Mouse (Mus musculus) urinary bladder, postnatal 14 days (tissue): ENCODE data around the gene Krtap12-1.
"Not testable (repeated sequence)": the region's sequence is repeated elsewhere in the genome, so short reads cannot be mapped to it uniquely, and the experiment has no call there.

Experiments
- DNase-seq: peaks from one replicate; pipeline ENCODE4 v3.0.0; 2021; ENCODE audit warnings: low spot score

The Krtap12-1 gene

DNA sequence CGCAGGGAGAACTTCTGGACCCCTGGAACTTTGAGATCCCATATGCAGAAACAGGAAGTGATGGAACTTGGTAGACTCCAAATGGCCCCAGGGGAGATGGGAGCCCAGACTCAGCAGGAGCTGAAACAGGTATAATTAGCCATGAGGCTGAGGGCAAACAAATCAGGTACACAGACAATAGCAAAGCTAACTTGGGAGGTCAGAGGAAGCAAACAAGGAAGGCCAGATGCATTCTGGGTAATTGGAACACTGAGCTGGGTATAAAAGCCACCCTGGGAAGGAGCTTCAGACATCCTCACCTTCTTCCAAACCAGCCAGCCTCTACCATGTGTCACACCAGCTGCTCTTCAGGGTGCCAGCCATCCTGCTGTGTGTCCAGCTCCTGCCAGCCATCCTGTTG lies at the start of gene Krtap12-1:
Gene Krtap12-1, plus strand, starts transcription at position 301 of the 400 bp plus-strand sequence.
- DNase-seq, result not testable (repeated sequence)

DNA sequence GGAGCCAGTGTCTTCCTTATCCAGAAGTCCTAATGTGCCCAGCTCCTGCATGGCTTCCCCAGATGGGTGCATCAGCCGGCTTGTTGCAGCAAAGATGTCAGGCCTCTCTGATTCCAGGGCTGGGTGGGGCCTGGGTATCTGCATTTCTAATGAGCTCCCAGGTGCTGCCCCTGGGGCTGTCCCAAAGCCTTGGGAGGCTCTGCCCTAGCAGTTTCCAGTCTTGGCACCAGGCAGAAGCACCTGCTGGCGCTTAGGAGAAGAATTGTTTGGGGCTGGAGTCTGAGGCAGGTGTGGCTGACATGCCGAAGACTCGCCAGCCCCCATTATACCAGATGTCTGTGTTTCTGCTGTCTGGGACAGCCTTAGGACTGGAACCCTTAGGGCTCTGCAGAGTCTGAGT lies 49.7 kb upstream of the Krtap12-1 start:
- DNase-seq, result no peak

DNA sequence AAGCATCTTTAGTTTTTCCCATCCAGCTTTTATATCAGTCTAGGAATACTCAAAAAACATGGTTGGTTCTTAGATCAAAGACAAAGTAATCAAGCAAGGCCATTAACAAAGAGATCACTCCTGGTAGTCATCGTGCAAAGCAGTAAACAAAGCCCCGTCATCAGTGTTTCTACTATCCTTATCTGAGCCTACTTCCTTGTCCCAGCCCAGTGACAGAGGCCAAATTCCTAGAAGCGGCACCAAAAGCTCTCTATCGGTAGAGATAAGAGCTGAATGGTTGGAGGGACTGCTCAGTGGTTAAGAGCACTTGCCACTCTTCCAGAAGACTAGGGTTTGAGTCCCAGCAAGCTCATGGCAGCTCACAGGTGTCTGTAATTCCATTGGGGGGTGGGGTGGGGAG lies 48.9 kb upstream of the Krtap12-1 start:
- no peak for DNase-seq

DNA sequence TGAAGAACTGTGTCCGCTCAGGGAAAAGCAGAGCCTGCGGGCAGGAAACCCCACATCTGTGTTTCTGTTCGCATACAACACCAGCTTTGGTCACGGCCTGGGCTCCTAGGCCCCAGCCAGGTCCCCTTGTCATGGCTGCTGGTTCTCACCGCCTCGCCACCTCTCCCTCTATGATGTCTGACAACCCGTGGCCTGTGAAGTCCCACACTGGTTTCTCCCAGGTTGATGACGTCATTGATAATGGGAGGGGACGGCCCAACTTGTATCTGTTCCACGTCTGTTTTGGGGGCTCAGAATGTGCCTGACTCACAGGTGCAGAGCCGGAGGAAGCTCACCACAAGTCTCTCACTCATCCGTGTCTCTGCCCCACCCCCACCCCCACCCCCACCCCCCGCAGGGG lies 46.6 kb upstream of the Krtap12-1 start:
- DNase-seq, result no peak

DNA sequence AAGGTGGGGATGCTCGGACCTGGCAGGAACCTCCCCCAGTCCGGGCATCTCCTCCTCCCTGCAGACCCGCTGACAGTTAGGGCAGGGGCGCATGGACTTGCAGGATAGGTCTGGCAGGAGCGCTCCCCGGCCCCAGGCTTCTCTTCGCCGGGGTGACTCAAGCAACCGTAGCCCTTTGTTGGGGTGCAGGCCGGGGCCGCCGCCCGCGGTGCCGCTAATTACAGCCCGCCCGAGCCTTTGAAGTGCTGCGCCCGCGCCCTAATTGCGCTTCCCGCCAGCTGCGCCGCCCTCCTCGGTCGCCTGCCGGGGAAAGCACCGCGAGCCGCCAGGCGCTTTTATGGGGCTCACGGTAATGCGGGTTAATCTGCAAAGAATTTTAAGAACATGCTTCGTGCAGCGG lies 42.8 kb upstream of the Krtap12-1 start:
- DNase-seq, result no peak

DNA sequence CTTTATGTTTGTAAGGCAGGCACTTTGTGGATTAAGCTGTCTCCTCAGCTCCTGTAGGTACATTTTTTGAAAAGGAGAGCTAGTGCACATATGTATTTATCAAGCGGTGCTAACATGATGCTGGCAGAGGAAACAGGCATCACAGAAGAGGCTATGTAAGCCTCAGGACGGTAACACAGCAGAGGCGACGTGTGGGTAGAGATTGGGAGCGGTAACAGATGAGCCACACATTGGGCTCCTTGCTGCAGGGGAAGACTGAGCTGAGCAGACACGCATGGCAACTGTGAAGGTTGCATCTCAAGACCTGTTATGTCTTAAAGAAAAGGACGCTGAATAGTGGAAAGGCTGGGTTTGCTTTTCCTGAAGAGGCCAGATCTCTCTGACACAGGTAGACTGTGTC lies 37.4 kb upstream of the Krtap12-1 start:
- no peak for DNase-seq

DNA sequence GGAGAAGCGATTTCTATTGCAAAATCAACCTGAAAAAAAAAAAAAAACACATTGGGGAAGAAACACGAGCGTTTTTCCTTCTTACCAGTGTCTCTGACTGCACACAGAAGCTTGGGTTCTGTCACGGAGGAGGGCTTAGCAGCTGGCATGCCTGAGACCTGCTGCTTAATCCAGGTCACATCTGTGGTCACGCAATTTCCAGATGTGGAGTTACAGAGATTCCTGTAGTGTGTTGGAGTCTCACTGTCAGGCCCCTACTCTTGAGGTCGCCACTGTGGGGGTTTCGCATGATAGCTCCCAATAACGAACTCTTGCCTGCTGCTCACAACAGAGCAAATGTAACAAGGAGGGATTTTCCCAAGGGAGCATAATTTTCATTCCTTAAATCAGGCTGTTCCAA lies 36.2 kb upstream of the Krtap12-1 start:
- no peak for DNase-seq

DNA sequence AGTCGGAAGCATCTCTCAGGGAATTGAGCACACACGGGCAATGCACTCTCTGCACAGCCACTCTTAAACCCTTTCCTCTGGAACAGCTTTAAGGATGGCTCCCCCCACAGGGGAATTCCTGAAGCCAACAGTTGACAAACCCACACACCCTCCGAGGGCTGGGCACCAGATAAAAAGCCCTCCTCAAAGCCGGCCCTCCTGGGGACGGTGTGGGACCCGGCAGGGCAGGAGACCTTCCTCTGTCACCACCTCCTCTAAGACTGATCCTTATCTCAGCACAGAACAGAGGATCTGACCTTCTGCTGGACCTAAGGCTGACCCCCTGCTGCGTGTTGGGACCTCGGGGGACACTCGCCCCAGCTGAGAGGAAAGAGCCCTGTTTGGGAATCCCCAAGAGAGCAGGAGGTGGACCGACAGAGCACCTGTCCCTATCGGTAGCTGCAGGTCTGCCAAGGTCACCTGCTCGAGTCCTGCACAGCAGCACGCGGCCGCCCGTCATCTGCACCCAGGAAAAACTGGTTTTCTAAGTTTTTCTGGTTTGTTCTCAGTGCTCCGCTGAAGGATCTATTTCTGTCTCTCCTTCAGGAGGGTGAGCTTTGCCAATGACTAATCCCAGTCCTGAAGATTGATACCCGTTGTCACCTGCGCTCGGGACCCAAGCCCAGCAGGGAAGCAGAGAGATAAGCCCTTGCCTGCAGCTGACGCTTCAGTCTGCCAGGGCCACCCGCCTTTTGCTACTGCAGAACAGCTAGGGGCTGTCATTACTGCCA lies 34.3 kb upstream of the Krtap12-1 start, which contains the start of gene Tspear:
Gene Tspear, plus strand, starts transcription at position 675 of the 770 bp plus-strand sequence.
- peak; percentile 70 for DNase-seq

DNA sequence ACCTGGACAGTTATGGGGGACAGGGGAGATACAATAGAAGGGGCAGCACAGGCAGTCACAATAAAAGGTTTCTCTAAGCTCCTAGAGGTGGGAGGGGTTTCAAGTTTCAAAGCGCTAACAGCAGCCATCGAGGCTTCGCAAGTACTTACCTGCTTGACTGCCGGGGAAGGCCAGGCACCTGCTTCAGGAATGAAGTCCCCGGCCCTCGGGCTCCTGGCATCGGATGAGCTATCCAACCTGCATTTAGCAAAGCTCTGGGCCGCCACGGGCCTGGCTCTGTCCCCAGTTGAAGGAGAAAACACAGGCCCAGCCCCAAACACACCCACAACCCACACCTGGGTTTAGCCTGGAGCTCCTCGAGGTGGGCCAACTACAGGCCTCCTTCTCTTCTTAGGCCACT lies 33.4 kb upstream of the Krtap12-1 start:
- no peak for DNase-seq

DNA sequence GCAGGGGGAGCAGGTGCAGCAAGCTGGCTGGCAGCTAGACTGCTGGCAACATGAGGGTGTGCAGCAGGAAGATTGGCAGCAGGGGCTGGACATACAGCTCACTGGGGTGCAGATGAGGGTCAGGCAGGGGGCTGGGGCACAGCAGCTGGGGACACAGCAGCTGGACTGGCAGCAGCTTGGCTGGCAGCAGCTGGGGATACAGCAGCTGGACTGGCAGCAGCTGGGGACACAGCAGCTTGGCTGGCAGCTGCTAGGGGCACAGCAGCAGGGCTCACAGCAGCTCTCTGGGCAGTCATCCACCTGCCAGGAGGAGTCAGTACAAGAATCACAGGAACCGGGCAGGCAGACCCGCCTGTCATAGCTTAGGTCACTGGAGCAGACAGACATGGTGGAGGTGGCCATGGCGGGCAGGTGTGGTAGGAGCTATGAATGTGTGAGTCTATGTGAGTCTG lies 30.0 kb upstream of the Krtap12-1 start, which contains the start of gene Gm19402:
Gene Gm19402, minus strand, starts transcription at position 402 of the 452 bp plus-strand sequence.
- DNase-seq, result not testable (repeated sequence)

DNA sequence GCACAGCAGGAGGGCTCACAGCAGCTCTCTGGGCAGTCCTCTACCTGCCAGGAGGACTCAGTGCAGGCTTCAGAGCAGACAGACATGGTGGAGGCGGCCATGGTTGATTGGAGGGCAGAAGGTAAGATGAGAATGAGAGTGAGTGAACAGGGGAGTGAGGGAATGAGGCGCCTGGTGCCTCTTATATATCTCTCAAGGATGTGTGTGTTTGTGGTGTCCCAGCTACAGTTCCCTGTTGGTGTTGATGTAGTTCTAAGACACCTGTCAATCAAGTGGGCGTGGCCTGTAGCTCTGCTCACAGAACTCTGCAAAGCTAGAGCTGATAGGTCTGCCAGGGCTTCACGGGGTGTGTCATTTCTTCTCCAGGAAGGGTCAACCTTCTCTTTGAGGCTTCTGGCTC lies 23.3 kb upstream of the Krtap12-1 start, which contains the start of gene Gm9508:
Gene Gm9508, minus strand, starts transcription at position 101 of the 400 bp plus-strand sequence.
- no peak for DNase-seq

DNA sequence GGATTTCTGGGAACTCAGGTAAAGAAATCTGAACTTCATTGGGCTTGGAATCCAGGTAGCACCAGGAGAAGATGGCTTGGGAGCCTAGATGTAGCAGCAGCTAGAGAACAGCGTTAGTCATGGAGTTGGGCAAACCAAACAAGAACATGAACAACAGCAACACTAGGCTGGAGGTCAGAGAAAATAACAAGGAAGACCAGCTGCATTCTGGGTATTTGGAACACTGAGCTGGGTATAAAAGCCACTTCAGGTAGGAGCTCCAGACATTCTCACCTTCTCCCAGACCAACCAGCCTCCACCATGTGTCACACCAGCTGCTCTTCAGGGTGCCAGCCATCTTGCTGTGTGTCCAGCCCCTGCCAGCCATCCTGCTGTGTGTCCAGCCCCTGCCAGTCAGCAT lies 14.1 kb upstream of the Krtap12-1 start, which contains the start of gene Gm10272:
Gene Gm10272, plus strand, starts transcription at position 301 of the 400 bp plus-strand sequence.
- DNase-seq, result no peak

DNA sequence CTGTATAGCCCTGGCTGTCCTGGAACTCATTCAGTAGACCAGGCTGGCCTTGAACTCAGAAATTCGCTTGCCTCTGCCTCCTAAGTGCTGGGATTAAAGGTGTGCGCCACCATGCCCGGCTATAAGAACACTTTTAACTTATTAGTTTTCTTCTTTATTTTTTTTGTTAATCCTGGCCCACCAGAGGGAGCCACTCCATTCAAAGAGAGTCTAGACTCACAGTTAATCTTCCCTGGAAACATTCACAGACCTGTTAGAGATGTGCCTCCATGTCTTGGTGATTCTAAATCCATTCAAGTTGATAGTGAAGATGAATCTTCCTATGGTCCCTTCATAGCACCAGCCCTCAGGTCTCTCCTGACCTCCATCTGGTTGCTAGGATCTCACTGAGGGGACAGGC lies 10.6 kb upstream of the Krtap12-1 start:
- DNase-seq, result no peak

DNA sequence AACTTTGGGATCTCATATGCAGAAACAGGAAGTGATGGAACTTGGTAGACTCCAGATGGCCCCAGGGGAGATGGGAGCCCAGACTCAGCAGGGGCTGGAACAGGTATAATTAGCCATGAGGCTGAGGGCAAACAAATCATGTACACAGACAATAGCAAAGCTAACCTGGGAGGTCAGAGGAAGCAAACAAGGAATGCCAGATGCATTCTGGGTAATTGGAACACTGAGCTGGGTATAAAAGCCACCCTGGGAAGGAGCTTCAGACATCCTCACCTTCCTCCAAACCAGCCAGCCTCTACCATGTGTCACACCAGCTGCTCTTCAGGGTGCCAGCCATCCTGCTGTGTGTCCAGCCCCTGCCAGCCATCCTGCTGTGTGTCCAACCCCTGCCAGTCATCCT lies 9.2 kb upstream of the Krtap12-1 start, which contains the start of gene Gm10024:
Gene Gm10024, plus strand, starts transcription at position 301 of the 400 bp plus-strand sequence.
- DNase-seq, result not testable (repeated sequence)

DNA sequence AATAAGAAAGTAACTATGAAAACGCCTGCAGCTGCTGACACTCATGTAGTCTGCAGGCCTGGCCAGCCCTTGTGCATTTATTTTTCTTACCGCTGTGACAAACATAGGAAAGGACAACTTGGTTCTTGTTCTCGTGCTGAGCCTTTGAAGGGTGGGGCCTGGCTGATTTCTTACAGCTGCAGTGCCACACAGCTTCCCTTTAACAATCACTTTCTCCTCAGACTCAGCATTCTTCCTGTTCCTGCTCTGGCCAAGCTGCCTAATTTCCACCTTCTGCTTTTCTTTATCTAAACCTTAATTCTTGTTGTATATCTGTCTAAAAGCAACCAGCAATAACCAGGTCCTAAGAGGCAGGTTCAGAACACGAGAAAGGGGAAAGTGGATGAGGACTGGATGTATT lies 6.7 kb upstream of the Krtap12-1 start:
- no peak for DNase-seq

DNA sequence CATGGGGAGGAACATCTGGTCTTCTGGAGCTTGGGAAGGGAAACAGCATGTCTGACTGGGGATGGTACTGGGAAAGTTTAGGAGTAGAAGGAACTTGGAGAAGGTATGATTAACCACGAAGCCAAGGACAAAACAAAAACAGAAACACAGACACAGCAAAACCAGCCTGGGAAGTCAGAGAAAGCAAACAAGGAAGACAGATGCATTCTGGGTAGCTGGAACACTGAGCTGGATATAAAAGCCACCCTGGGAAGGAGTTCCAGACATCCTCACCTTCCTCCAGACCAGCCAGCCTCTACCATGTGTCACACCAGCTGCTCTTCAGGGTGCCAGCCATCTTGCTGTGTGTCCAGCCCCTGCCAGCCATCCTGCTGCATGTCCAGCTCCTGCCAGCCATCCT lies 4.9 kb upstream of the Krtap12-1 start, which contains the start of gene Gm10142:
Gene Gm10142, plus strand, starts transcription at position 301 of the 400 bp plus-strand sequence.
- no peak for DNase-seq

DNA sequence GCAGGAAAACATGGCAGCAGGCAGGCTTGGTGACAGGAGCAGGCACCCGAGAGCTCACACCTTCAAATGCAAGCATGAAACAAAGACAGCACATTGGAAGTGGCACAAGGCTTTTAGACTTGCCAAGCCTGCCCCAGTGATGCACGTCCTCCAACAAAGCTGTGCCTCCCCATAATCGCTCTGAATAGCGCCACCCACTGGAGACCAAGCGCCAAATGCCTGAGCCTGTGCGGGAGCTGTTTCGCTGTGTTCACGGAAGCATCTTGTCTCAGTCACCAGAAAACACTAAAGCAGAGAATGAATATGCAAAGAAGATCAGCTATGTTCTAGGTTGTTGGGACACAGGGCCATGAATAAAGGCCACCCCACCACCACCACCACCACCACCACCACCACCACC lies 4.5 kb downstream of the Krtap12-1 start:
- no peak for DNase-seq

DNA sequence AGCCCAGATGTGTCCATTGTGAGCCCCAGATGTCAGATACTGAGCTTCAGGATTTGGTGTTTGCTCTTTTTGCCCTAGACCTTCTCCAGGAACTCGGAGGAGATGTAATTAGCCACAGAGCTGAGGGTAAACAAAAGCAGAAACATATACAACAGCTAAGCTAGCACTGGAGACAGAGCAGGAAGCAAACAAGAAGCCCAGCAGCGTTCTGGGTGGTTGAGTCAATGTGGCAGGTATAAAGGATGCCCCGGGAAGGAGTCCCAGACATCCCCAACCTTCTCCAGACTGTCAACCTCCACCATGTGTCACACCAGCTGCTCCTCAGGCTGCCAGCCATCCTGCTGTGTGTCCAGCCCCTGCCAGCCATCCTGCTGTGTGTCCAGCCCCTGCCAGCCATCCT lies 5.8 kb downstream of the Krtap12-1 start, which contains the start of gene Gm10100:
Gene Gm10100, plus strand, starts transcription at position 301 of the 400 bp plus-strand sequence.
- DNase-seq, result no peak

DNA sequence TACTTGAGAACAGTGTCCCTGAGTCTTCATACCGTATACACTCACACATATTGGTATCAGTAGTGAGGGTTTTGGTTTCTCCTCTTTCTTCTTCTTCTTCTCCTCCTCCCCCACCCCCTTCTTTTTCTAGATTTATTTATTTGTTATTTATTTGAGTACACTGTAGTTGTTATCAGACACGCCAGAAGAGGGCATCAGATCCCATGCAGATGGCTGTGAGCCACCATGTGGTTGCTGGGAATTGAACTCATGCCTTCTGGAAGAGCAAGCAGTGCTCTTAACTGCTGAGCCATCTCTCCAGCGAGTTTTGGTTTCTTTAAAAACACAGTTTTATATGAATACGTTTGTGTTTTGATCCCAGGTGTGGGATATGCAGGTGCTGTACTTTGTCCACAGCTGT lies 7.9 kb downstream of the Krtap12-1 start:
- DNase-seq, result no peak

DNA sequence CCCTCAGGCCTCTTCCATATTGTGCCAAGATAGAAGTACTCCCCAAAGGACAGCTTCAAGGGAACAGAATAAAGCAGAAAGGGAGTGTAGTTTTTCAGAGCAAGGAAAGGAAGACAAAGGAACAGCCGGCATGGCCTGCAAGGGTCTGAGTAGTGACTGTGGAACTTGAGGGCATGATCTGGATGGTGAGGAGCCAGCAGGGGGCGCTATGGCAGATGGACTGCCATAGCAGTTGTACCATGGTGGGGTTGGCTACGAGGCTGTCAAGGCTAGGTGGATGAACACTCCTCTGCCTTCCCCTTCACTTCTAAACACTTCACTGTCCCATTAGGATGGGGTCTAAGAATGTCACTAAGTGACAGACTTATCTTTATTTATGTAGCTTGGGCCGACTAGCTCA lies 8.8 kb downstream of the Krtap12-1 start:
- no peak for DNase-seq

DNA sequence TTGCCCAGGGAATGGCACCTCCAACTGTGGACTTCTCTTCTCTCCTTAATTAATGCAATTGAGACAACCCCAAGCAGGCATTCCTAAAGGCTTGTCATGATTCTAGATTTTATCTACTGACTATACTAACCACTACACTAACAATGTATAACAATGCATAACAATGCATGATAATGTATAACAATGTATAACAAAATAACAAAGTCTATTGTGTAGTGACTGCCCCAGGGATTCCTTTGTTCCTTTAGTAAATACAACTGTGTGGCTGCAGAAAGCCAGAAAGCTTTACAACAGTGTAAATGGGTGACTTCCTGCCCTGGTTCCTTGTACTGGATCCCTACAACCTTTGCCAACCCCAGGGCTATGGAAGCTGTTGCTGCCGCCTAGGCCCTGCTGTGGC lies 15.5 kb downstream of the Krtap12-1 start:
- no peak for DNase-seq

DNA sequence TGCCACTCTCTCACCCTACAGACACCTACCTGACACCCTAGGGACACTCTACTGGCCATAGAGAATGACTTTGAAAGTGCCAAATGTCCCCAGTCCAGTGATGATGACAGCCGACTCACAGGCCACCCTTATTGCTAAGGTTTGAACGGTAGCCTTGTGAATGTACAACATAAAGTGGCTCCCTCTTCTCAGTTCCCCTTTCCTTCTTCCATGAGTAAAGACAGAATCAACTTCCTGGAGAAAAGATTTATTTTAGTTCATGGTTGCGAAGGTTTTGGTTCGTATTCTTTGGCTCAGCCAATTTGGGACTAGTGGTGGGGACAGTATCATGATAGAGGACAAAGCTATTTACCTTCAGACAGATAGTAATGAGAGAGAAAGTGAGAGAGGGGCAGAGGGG lies 18.5 kb downstream of the Krtap12-1 start:
- no peak for DNase-seq

DNA sequence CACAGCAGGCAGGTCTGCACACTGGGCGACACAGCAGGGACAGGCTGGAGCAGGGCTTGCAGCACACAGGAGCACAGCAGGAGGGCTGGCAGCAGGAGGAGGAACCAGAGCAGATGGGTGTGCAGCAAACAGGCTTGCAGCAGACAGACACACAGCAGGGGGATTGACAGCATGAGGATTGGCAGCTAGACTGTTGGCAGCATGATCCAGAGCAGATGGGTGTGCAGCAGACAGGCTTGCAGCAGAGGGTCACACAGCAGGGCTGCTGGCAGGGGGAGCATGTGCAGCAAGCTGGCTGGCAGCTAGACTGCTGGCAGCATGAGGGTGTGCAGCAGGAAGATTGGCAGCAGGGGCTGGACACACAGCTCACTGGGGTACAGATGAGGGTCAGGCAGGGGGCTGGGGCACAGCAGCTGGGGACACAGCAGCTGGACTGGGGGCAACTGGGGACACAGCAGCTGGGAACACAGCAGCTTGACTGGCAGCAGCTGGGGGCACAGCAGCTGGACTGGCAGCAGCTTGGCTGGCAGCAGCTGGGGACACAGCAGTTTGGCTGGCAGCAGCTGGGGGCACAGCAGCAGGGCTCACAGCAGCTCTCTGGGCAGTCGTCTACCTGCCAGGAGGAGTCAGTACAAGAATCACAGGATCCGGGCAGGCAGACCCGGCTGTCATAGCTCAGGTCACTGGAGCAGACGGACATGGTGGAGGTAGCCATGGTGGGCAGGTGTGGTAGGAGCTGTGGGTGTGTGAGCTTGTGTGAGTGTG lies 21.7 kb downstream of the Krtap12-1 start, which contains the start of gene Gm18596:
Gene Gm18596, minus strand, starts transcription at position 715 of the 765 bp plus-strand sequence.
- DNase-seq, result not testable (repeated sequence)
